Mouse (Mus musculus): Measurements from ENCODE around the gene Preb.
A peak's percentile ranks its signal among the peaks of the same experiment; 100 is the strongest.

Gene Preb

GRCm38 (mm10) chr5:30954065-30954464 lies 6.1 kb downstream of the Preb start:
- DNase-seq, result no peak

- DNase-seq, result no peak
Measured at GRCm38 (mm10) chr5:30952551-30952950, 7.6 kb downstream of the Preb start.

- no peak for DNase-seq
Measured at GRCm38 (mm10) chr5:30951706-30952105, 8.5 kb downstream of the Preb start.

- DNase-seq, result no peak
Measured at GRCm38 (mm10) chr5:30950922-30951321, 9.2 kb downstream of the Preb start.

- DNase-seq, result no peak
Measured at GRCm38 (mm10) chr5:30950451-30950850, 9.7 kb downstream of the Preb start.

GRCm38 (mm10) chr5:30949654-30950326 lies 10.4 kb downstream of the Preb start:
- DNase-seq, result peak; percentile 93

- DNase-seq, result no peak
Measured at GRCm38 (mm10) chr5:30948620-30949019, 11.5 kb downstream of the Preb start.

- DNase-seq, result peak; percentile 56
Measured at GRCm38 (mm10) chr5:30944956-30945781, 15.0 kb downstream of the Preb start, which contains the start of gene Cgref1. Cgref1 (minus strand) TSS chr5:30945591.

GRCm38 (mm10) chr5:30944344-30944743 lies 15.8 kb downstream of the Preb start:
- no peak for DNase-seq

GRCm38 (mm10) chr5:30943004-30943403 lies 17.2 kb downstream of the Preb start:
- peak; percentile 26 for DNase-seq

GRCm38 (mm10) chr5:30934725-30935461 lies 25.3 kb downstream of the Preb start:
- no peak for DNase-seq

GRCm38 (mm10) chr5:30933705-30934104 lies 26.5 kb downstream of the Preb start:
- no peak for DNase-seq

- no peak for DNase-seq
Measured at GRCm38 (mm10) chr5:30931378-30931777, 28.8 kb downstream of the Preb start.

- no peak for DNase-seq
Measured at GRCm38 (mm10) chr5:30930846-30931245, 29.3 kb downstream of the Preb start.

- peak; percentile 86 for DNase-seq
Measured at GRCm38 (mm10) chr5:30930121-30930520, 30.0 kb downstream of the Preb start.

GRCm38 (mm10) chr5:30927945-30928529 lies 32.1 kb downstream of the Preb start:
- peak; percentile 26 for DNase-seq

GRCm38 (mm10) chr5:30926073-30926472 lies 34.1 kb downstream of the Preb start:
- DNase-seq, result no peak

GRCm38 (mm10) chr5:30925217-30925616 lies 34.9 kb downstream of the Preb start:
- peak; percentile 12 for DNase-seq

- DNase-seq, result no peak
Measured at GRCm38 (mm10) chr5:30924614-30925013, 35.5 kb downstream of the Preb start.

- no peak for DNase-seq
Measured at GRCm38 (mm10) chr5:30923119-30923518, 37.0 kb downstream of the Preb start.

- peak; percentile 14 for DNase-seq
Measured at GRCm38 (mm10) chr5:30922581-30923041, 37.5 kb downstream of the Preb start.

- DNase-seq, result peak; percentile 97
Measured at GRCm38 (mm10) chr5:30921256-30922033, 38.7 kb downstream of the Preb start, which contains the start of gene Khk. Khk (plus strand) TSS chr5:30921431.
